Mouse (Mus musculus) kidney, adult 2 months (tissue): ENCODE results near the gene Osbpl2.

Experiments used
- CTCF ChIP-seq: fragments of 200-500 bp; conservative IDR thresholded peaks from 2 replicates; pipeline ENCODE4 v1.5.1; 2011; ENCODE audit warnings: low read depth, mild to moderate bottlenecking, control low read depth, low read length, moderate library complexity, mixed read lengths; ENCODE audit not compliant: insufficient read depth, insufficient read length
- POLR2A ChIP-seq: fragments of 200-500 bp; IDR thresholded peaks from one replicate; pipeline ENCODE4 v1.6.1; 2011; ENCODE audit warnings: low read depth, low read length, control low read depth

- TF ChIP-seq CTCF (no peak), POLR2A (no peak)
Measured at GRCm38 (mm10) chr2:180083063-180083462, 36.0 kb upstream of the Osbpl2 start.
